Mouse (Mus musculus) ZHBTc4 (cell line): ENCODE measurements around the gene Safb.
A peak's percentile ranks its signal among the peaks of the same experiment; 100 is the strongest.

ENCODE experiments used
- DNase-seq: peaks from one replicate; pipeline ENCODE4 v3.0.0-alpha.2; 2011; ENCODE audit warnings: low read depth, low spot score

The Safb gene

DNA sequence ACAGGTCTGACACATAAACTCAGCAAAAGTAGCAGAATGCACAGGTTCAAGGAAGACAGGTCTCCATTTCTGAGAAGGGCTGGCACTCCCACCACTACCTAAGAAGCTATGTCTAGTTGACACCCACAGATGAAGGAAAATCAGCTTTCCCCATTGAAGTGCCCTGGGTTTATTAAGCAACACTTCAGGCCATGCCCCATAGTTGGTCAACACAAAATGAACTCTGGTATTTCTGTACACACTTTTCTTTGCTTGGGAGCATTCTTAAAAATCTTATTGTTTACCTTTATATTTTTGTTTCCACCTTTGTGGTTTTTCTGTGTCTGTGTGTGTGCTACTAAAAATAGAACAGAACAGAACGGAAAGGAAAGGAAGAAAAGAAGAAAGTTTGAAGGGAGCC lies 24.5 kb upstream of the Safb start:
- DNase-seq: no peak

DNA sequence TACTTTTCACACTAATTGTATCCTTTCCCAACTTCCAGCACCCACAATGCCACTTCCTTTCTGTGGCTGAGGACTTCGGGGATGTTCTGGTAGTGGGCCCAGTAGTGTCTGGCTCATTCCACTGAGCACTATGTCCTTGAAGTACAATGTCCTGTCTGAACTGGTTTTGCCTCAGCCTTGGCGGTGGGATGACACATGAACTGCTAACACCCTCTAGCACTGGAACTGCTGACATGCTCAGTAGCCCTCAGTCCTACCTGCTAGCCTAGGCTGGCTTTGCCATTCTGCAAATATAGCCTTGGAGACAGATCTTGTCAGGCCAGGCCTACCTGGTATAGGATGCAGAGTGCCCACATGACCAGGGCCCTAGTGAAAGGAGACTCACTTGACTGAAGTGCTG lies 22.8 kb upstream of the Safb start:
- DNase-seq: no peak

DNA sequence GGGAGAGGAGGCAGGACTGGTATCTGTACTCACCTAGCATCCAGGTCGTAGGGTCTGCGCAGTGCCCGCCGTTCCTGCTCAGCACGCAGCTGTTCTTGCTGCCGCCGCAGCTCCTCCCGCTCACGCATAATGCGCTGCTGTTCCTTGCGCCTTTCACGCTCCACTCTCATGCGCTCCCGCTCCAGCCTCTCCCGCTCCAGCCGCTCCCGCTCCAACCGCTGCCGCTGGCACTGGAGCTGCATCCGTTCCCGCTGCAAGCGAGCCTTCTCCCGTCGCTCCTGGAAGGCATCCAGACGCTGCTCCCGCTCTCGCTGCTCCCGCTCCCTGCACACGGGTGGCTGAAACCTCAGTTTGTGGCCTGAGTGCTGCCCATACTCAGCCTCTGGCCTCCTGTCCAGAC lies 18.3 kb upstream of the Safb start:
- DNase-seq: peak; percentile 51

DNA sequence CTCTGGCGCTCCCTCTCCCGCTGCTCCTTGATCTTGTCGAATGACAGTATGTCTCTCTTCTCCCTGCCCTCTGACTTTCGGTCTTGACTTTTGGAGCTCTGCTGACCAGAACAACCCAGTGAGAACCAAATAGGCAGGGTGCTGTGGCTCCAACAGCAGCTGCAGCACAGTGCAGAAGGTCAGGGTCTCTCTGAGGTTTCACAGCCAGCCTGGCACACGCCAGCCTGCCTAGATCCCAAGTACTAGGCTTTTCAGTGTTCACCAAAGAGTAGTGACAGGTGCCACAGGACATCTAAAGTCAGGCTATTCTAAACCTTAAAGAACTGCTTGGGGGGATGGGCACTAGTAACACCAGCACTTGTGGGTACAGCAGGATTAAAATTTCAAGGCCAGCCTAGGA lies 17.7 kb upstream of the Safb start:
- no peak for DNase-seq

DNA sequence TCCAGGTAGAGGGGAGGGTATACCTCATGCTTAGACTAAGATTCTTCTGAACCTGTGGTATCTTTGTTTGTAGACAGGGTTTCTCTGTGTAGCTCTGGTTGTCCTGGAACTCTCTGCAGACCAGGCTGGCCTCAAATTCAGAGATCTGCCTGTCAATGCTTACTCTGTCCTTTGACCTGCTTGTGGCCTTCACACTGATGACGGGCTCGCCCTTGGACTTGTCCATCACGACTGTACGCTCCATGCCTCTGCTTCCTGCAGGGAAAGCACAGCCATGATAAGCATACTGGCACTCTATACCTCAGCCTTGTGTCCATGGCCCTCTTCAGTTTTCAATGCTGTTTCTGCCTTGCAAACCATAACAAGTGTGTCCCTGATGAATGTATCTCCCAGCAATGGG lies 17.3 kb upstream of the Safb start:
- no peak for DNase-seq

DNA sequence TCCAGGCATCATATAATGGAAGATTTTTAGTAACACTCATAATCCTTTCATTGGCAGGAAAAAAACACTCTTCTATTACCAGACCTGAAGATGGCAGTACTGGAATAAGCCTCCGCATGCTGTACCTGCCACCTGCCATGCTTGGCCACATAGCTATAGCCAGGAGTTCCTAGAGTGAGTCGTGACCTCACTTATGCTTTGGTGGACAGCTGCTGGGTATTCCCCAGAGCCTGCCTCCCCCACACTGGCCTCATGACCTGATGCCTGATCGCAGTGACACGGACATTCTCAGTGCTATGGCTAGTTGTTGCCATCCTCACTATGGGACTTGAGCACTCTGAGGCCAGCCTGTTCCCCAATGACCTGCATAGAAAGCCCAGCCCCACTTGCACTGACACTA lies 14.3 kb upstream of the Safb start:
- DNase-seq: no peak

DNA sequence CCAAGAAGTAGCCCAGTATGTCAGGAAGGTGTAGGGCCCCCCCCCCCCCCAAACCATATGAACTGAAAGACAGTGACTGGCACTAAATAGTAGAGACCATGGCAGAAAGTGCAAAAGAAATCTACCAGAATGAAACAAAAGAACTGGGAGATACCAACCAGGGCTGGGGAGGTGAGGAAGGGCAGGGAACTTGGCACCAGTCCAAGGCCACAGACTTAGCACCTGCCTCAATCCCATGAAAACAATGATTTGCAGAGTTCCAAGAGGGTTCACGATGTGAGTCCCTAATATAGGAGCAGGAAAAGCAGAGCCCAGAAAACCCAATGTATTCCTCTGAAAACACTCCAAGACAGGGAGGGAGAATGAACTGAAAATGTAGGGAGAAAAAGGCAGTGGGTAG lies 12.5 kb upstream of the Safb start:
- no peak for DNase-seq

DNA sequence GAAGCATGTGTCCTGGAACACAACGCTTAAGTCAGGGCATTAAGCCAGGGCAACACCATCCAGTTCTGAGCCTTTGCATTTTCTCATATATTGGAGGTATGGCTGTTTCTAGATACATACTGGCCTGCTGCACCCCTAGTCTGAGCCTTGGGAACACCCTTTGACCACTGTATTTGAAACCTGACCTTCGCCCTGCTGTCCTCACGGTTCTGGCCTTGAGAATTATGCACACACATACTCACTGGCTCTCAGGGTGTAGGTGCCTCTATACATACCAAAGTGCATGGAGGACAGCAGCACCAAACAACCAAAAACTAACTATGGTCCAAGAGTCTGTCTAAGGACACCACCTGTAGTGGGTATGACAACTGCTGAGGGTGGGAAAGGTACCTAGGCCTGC lies 11.7 kb upstream of the Safb start:
- DNase-seq: no peak

DNA sequence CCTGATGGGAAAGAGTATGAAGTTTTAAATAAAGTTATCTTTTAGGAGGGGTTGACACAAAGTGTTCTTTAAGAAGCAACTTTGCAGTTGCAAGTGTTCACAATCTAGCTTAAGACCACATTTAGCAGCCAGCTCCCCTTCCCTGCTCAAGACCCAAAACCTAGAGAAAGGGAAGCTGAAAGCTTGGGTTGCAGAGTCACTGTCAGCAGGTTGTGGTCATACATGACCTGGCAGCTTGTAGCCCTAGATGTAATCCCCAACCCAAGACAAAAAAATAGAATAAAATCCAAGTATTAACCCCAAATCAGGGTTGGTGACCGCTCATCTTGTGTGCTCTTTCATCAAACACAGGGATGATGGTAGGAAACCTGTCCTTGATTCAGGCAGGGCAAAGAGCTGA lies 1.6 kb upstream of the Safb start:
- DNase-seq: no peak

DNA sequence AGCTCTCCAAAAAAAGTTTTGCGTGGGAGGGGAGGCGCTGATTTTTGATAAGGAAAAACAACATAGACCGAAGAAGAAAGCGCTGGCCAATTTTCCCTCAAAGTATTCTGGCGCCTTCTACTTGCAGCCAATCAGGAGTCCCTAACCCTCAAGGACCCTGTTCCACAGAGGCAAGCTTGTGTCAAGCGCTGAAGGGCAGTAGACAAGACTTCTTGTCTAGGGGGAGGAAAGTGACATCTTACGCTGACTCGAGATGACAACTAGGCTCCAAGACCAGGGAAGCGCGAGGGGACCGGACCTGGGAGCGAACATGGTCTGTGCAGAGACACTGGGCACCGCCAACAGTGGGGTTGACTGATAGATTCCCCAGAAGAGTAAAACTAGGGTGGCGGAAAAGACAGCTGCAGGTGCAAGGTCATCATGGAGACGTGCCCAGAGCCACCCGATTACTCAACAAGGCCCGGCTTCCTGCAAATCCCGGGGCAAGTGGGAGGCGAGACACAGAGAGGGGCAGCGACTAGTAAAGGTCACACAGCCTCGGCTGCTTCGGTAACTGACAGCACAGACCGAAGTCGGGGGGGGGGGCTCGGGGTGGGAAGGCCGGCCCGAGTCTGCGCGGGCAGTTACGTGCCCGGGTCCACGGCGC lies 891 bp upstream of the Safb start:
- DNase-seq: no peak

DNA sequence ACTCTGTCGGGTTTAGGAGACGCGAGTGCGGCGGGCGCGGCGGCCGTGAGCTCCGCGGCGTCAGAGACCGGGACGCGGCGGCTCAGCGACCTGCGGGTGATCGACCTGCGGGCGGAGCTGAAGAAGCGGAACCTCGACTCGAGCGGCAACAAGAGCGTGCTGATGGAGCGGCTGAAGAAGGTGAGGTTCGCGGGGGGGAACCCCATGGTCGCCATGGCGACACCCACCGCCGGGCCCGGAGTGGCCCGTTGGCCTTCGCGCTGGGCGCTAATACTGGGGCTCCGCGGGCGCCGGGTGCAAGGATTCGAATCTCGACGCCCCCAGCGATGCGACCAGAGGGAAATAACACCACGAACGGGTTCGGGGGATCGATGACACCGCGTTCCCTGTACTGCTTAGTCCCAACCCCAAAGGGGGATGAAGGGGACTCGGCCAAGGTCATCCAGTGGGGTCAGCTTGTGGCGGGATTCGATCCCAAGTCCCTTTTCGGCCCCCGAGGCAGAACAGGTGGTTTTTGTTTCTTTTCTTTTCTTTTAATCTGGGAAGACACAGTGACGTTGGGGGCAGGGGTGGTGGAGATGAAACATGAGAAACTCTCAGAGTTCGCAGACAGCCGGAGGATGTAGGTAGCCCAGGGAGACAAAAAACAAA lies 671 bp downstream of the Safb start:
- peak; percentile 46 for DNase-seq

DNA sequence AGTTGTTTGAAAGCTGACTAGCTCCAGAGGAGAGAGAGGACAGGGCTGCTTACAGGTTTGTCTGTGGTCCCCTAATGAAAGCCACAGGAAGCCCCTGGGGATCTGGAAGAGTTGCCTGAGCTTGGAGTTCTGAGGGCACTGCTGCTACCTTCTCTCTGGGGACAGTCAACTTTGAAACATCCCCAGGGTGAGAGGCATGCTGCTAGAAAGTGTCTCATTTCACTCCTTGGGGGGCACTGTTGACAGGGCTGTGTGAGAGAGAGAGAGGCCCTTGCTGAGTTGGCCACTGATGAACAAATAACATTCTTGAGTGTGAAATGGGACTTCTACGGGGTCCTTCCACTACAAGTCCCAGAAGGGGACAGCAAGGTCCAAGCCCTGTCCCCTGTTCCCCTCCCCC lies 3.1 kb downstream of the Safb start:
- no peak for DNase-seq

DNA sequence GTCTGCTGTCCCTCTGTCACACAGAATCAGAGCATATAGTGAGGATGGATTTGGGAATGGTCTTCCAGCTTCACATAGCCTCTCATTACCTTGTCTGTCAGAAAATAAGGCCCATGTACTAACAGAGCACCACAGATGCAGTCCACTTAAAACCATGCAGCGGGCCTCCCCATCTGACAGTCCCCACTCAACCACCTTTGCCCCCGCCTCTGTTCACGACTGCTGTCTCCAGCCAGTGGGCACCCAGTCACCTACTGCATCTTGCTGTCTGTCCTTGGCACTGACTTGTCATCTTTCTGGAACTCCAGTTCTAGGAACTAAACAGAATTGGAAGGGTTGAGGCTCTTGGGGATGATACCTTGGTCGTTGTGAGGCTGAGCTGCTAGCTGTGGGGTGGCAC lies 4.3 kb downstream of the Safb start:
- DNase-seq: no peak

DNA sequence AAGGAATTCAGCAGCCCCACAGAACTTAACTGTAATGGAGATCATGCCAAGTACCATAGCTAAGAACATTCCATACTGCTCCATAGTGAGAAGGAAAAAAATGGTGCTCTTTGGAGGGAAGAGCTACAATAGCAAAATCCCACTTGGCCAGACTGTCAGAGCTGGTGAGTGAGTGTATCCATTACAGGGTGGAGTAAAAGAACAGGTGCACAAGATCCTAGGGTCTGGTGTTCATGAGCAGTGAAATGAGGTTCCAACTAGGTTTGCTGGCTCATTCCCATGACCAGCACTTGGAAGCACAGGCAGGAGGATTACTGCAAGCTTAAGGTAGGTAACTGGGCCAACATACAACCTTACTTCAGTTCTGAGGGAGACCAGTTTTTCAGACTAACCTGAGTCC lies 7.9 kb downstream of the Safb start:
- DNase-seq: no peak

DNA sequence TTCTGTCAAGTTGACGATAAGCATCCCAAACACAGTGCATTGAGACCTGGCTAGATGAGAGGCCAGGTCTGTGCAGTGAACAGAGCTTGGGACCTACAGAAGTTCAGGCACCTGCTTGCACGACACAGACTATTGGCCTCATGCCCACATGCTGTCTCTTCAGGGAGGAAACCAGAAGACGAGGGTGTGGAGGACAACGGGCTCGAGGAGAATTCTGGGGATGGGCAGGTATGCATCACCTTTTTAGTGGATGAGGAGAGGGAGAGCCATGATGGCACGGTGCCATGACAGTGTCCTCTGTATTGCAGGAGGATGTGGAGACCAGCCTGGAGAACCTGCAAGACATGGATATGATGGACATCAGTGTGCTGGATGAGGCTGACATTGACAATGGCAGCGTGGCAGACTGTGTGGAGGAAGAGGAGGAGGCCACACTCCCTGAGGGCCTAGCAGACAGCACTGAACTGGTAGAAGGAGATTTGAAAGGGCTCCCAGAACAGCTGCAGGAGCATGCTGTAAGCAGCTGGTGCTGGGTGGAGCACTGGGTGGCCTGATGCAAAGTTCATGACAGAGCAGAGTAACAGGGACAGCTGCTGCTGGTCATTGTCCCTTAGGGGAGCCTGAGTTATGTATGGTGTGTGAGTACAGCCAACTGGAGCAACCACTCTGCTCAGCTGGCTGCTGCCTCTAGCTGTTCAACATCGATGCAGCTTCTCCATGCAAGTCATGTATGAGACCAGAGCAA lies 9.1 kb downstream of the Safb start:
- DNase-seq: no peak

DNA sequence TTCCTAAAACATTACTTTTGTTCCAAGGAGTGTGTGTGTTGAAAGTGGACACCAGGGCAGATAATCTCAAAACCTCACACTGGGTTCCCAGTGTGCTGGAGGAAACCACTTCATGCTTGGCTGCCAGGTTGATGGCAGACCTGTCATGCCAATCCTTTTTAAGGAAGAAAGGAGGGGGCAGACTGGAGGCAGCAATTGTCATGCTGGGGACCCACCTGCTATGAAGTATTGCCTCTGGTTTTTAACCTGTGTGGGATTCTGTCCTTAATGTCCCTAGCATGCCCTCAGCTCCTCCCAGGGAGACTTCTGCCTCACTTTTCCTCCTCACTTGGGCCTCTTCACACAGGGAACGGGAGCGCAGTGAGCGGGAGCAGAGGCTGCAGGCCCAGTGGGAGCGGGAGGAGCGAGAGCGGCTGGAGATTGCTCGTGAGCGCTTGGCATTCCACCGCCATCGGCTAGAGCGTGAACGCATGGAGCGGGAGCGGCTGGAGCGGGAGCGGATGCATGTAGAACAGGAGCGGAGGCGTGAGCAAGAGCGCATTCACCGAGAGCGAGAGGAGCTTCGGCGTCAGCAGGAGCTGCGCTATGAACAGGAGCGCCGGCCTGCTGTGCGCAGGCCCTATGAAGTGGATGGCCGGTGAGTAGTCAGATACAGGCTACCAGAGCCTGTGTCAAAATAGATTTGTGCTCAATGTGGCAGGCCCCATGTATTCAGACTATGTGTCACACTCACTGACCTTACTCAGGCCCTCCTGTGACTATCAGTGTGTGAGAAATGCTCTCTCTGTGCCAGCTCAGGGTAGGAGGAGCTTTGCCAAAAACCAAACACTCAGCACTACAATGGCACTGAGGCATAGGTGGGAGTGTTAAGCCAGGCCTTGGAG lies 18.8 kb downstream of the Safb start:
- DNase-seq: peak; percentile 69

DNA sequence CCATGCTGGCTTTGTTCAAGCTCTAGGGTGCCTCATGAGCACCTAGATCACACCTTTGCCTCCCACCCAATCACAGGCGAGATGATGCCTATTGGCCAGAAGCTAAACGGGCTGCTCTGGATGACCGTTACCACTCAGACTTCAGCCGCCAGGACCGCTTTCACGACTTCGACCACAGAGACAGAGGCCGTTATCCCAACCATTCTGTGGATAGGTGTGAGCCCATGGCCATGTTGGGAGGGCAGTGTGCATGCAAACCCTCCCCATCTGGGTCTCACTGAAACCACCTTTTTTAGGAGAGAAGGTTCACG lies 19.4 kb downstream of the Safb start:
- DNase-seq: no peak

DNA sequence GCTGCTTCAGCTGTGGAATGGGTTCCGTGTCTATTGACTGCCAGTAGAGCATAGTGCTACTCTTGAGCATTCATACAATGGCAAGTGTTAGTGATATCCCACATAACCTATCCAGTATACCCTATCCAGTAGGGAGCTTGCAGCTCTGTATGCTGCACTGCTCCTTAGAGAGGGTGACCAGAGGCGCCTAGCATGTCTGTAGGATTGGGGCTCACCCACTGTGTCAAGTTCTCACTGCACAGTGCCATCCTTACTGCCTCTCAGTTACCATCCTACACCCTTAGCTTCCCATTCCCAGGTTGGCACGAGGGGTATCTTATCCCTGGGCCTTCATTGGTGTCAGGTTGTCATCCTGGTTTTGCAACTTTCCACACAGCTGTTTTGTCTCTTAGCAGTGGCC lies 19.8 kb downstream of the Safb start:
- DNase-seq: no peak

DNA sequence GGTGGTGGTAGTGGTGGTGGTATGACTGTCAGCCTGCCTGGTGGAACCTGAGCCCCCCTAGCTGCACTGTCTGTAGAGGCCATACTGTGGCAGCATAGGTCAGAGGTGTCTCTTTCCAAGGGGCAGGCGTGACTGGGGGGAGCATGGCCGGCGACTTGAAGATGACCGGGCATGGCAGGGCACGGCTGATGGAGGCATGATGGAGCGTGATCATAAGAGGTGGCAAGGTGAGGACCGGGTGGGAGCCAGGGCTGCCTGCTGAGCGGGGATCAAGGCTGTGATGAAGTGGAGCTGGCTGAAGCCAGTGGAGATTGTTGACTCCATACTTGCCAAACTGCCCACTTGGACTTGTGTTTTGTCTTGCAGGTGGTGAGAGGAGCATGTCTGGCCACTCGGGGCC lies 20.8 kb downstream of the Safb start:
- DNase-seq: no peak

DNA sequence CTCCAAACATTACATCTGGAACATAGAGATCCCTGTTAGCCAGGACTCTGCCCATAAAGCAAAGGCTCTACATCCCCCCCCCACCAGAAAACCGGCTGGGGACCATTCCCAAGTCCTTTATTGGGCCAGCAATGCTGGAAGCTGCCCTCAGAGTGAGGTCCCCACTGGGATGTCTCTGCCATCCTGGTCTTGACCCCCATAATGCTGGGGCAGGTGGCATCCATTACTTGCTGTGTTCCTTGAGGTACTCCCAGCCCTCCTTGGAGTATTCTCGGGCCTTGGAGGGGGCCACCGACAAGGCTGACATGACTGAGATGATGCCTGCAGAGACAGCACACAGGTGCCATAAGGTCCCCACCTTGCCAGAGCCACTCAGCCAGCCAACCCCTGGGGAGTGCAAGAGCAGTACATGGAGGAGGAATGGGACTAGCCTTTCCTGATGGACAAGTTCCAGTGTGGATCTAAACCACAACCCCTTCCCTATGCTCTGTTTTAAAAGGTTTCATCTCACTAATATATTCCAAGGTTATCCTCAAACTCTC lies 23.0 kb downstream of the Safb start:
- DNase-seq: no peak

DNA sequence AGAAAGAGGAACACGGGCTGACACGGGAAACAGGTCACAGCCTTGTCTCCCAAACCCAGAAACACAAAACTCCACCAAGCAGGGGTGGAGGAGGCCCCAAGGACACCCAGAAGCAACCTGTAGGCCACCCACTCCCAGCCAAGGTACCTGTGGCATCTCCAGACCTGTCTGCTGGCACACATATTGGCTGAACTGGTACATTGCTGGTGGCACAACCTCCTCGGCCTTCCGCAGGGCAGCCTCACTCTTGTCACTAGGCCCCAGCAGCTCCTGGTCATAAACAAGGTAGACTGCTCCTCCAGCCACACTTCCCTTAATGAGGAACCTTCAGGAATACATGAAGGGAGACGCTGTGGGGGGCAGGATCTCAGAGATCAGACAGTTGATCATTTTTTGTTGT lies 24.1 kb downstream of the Safb start:
- no peak for DNase-seq
